Mouse (Mus musculus): ENCODE data around the gene Msl3. TPM values are rescaled to one million over a fixed set of nuclear protein-coding genes. Genes with fewer than 3 reads are reported as not detected.
A peak's percentile ranks its signal among the peaks of the same experiment; 100 is the strongest.
"Not testable (repeated sequence)": the region's sequence is repeated elsewhere in the genome, so short reads cannot be mapped to it uniquely, and the experiment has no call there.

Gene Msl3
- total RNA-seq, 1 experiment = 7.2 TPM

GRCm38 (mm10) chrX:168672425-168672824, 1.3 kb downstream of the Msl3 start:
- DNase-seq (ENCODE audit: low read depth, low spot score) = peak; percentile 34
- Histone ChIP-seq H3K36me3 (ENCODE audit: control insufficient read depth, insufficient read depth, low read length, poor library complexity, severe bottlenecking) (no peaks in the 10 kb centered on the region; the same call in 1 of the 2 replicates), H3K4me3 (ENCODE audit: insufficient read depth in 1 of 2, low read depth in 1 of 2, low read length in 2 of 2, poor library complexity in 1 of 2, severe bottlenecking in 1 of 2) (peak overlapping the region; percentile 76 to 83), H3K27ac (ENCODE audit: insufficient read depth, low read depth, low read length, poor library complexity, severe bottlenecking) (no peak overlapping the region), H3K9me3 (ENCODE audit: control insufficient read depth, insufficient read depth, low read depth, low read length) (no peaks in the 10 kb centered on the region), H3K9ac (ENCODE audit: insufficient read depth, low read depth, low read length, poor library complexity, severe bottlenecking) (no peak overlapping the region; the same call in 1 of the 2 replicates), H3K4me1 (ENCODE audit: control insufficient read depth in 2 of 2, insufficient read depth in 2 of 2, low read length in 2 of 2, poor library complexity in 1 of 2) (no peaks in the 10 kb centered on the region)
- no peak for TF ChIP-seq CHD2 (IDR thresholded peaks at IDR 0.05; ENCODE audit: low read depth, low read length)
- no peak for TF ChIP-seq ZNF384 (IDR thresholded peaks at IDR 0.05; ENCODE audit: low read depth, low read length)
- TF ChIP-seq HCFC1 (IDR thresholded peaks at IDR 0.05; ENCODE audit: borderline replicate concordance, insufficient read depth, low read length) = peak; percentile 80
- no peak for TF ChIP-seq MAFK (IDR thresholded peaks at IDR 0.05; ENCODE audit: insufficient read depth, low read depth, low read length)
- TF ChIP-seq ZC3H11A (IDR thresholded peaks at IDR 0.05; ENCODE audit: borderline replicate concordance, low read depth, low read length) = no peak
- in situ Hi-C loops (cut with MboI; ENCODE audit: low sequenced_read_pairs in 2 of 2, unreplicated experiment in 2 of 2) = no loop called here

GRCm38 (mm10) chrX:168663982-168664689, 9.6 kb downstream of the Msl3 start:
- in situ Hi-C loops (cut with MboI; ENCODE audit: low sequenced_read_pairs in 2 of 2, unreplicated experiment in 2 of 2) = no loop called here
- DNase-seq (ENCODE audit: low read depth, low spot score) = no peak

GRCm38 (mm10) chrX:168660236-168660635, 13.5 kb downstream of the Msl3 start:
- Histone ChIP-seq H3K36me3 (ENCODE audit: control insufficient read depth, insufficient read depth, low read length, poor library complexity, severe bottlenecking) (no peaks in the 10 kb centered on the region), H3K27ac (ENCODE audit: insufficient read depth, low read depth, low read length, poor library complexity, severe bottlenecking) (no peak overlapping the region), H3K4me1 (ENCODE audit: control insufficient read depth in 2 of 2, insufficient read depth in 2 of 2, low read length in 2 of 2, poor library complexity in 1 of 2) (no peaks in the 10 kb centered on the region), H3K9ac (ENCODE audit: insufficient read depth, low read depth, low read length, poor library complexity, severe bottlenecking) (no peak overlapping the region), H3K4me3 (ENCODE audit: insufficient read depth in 1 of 2, low read depth in 1 of 2, low read length in 2 of 2, poor library complexity in 1 of 2, severe bottlenecking in 1 of 2) (no peak overlapping the region), H3K9me3 (ENCODE audit: control insufficient read depth, insufficient read depth, low read depth, low read length) (no peaks in the 10 kb centered on the region)
- in situ Hi-C loops (cut with MboI; ENCODE audit: low sequenced_read_pairs in 2 of 2, unreplicated experiment in 2 of 2) = no loop called here
- no peak for DNase-seq (ENCODE audit: low read depth, low spot score)
- TF ChIP-seq ZC3H11A (IDR thresholded peaks at IDR 0.05; ENCODE audit: borderline replicate concordance, low read depth, low read length) (no peak), MAFK (IDR thresholded peaks at IDR 0.05; ENCODE audit: insufficient read depth, low read depth, low read length) (no peak), ZNF384 (IDR thresholded peaks at IDR 0.05; ENCODE audit: low read depth, low read length) (no peak), CHD2 (IDR thresholded peaks at IDR 0.05; ENCODE audit: low read depth, low read length) (no peak), HCFC1 (IDR thresholded peaks at IDR 0.05; ENCODE audit: borderline replicate concordance, insufficient read depth, low read length) (no peak)

More at GRCm38 (mm10) chrX:168663982-168664689, 9.6 kb downstream of the Msl3 start:
- H3K4me1 ChIP-seq (ENCODE audit: control insufficient read depth in 2 of 2, insufficient read depth in 2 of 2, low read length in 2 of 2, poor library complexity in 1 of 2) = no peaks in the 10 kb centered on the region
- TF ChIP-seq MAFK (IDR thresholded peaks at IDR 0.05; ENCODE audit: insufficient read depth, low read depth, low read length) (no peak), CHD2 (IDR thresholded peaks at IDR 0.05; ENCODE audit: low read depth, low read length) (no peak), ZNF384 (IDR thresholded peaks at IDR 0.05; ENCODE audit: low read depth, low read length) (no peak), ZC3H11A (IDR thresholded peaks at IDR 0.05; ENCODE audit: borderline replicate concordance, low read depth, low read length) (no peak), HCFC1 (IDR thresholded peaks at IDR 0.05; ENCODE audit: borderline replicate concordance, insufficient read depth, low read length) (no peak)
- H3K36me3 ChIP-seq (ENCODE audit: control insufficient read depth, insufficient read depth, low read length, poor library complexity, severe bottlenecking) = no peaks in the 10 kb centered on the region
- no peak overlapping the region for H3K27ac ChIP-seq (ENCODE audit: insufficient read depth, low read depth, low read length, poor library complexity, severe bottlenecking)
- H3K9me3 ChIP-seq (ENCODE audit: control insufficient read depth, insufficient read depth, low read depth, low read length) = no peaks in the 10 kb centered on the region
- no peak overlapping the region for H3K4me3 ChIP-seq (ENCODE audit: insufficient read depth in 1 of 2, low read depth in 1 of 2, low read length in 2 of 2, poor library complexity in 1 of 2, severe bottlenecking in 1 of 2)
- H3K9ac ChIP-seq (ENCODE audit: insufficient read depth, low read depth, low read length, poor library complexity, severe bottlenecking) = no peak overlapping the region

- H3K27ac ChIP-seq (ENCODE audit: insufficient read depth, low read depth, low read length, poor library complexity, severe bottlenecking); H3K36me3 ChIP-seq (ENCODE audit: control insufficient read depth, insufficient read depth, low read length, poor library complexity, severe bottlenecking); H3K4me1 ChIP-seq (ENCODE audit: control insufficient read depth in 2 of 2, insufficient read depth in 2 of 2, low read length in 2 of 2, poor library complexity in 1 of 2); H3K9ac ChIP-seq (ENCODE audit: insufficient read depth, low read depth, low read length, poor library complexity, severe bottlenecking); in situ Hi-C loops (cut with MboI; ENCODE audit: low sequenced_read_pairs in 2 of 2, unreplicated experiment in 2 of 2); DNase-seq (ENCODE audit: low read depth, low spot score); H3K4me3 ChIP-seq (ENCODE audit: insufficient read depth in 1 of 2, low read depth in 1 of 2, low read length in 2 of 2, poor library complexity in 1 of 2, severe bottlenecking in 1 of 2); H3K9me3 ChIP-seq (ENCODE audit: control insufficient read depth, insufficient read depth, low read depth, low read length): not testable (repeated sequence)
These were observed 13.9 kb downstream of the Msl3 start for GRCm38 (mm10) chrX:168659803-168660202.

GRCm38 (mm10) chrX:168659275-168659674, 14.4 kb downstream of the Msl3 start:
- H3K9me3 ChIP-seq (ENCODE audit: control insufficient read depth, insufficient read depth, low read depth, low read length) = no peaks in the 10 kb centered on the region
- TF ChIP-seq HCFC1 (IDR thresholded peaks at IDR 0.05; ENCODE audit: borderline replicate concordance, insufficient read depth, low read length) = no peak
- no peak for TF ChIP-seq CHD2 (IDR thresholded peaks at IDR 0.05; ENCODE audit: low read depth, low read length)
- no peak for TF ChIP-seq ZNF384 (IDR thresholded peaks at IDR 0.05; ENCODE audit: low read depth, low read length)
- TF ChIP-seq ZC3H11A (IDR thresholded peaks at IDR 0.05; ENCODE audit: borderline replicate concordance, low read depth, low read length) = no peak
- no peak for TF ChIP-seq MAFK (IDR thresholded peaks at IDR 0.05; ENCODE audit: insufficient read depth, low read depth, low read length)
- no peak overlapping the region for H3K27ac ChIP-seq (ENCODE audit: insufficient read depth, low read depth, low read length, poor library complexity, severe bottlenecking)
- in situ Hi-C loops (cut with MboI; ENCODE audit: low sequenced_read_pairs in 2 of 2, unreplicated experiment in 2 of 2) = no loop called here
- H3K4me1 ChIP-seq (ENCODE audit: control insufficient read depth in 2 of 2, insufficient read depth in 2 of 2, low read length in 2 of 2, poor library complexity in 1 of 2) = no peaks in the 10 kb centered on the region
- no peak overlapping the region for H3K4me3 ChIP-seq (ENCODE audit: insufficient read depth in 1 of 2, low read depth in 1 of 2, low read length in 2 of 2, poor library complexity in 1 of 2, severe bottlenecking in 1 of 2)
- no peak for DNase-seq (ENCODE audit: low read depth, low spot score)
- H3K9ac ChIP-seq (ENCODE audit: insufficient read depth, low read depth, low read length, poor library complexity, severe bottlenecking) = no peak overlapping the region
- no peaks in the 10 kb centered on the region for H3K36me3 ChIP-seq (ENCODE audit: control insufficient read depth, insufficient read depth, low read length, poor library complexity, severe bottlenecking)
